Mouse (Mus musculus) layer of hippocampus, postnatal 36 days (tissue): Measurements from ENCODE around the gene Tube1. TPM values are rescaled to one million over a fixed set of nuclear protein-coding genes. Genes with fewer than 3 reads are reported as not detected.
"Not testable (repeated sequence)": the region's sequence is repeated elsewhere in the genome, so short reads cannot be mapped to it uniquely, and the experiment has no call there.

Experiments
- DNase-seq, 2 experiments: peaks; one replicate each; pipeline ENCODE4 v3.0.0; 2022
- total RNA-seq, 2 experiments: library from RNA; stranded (reverse); gene quantifications; 2 replicates each; pipeline ENCODE4 v1.2.3; 2021

Gene Tube1
- total RNA-seq, 2 experiments from 2014 or later, result 2.8 TPM

- DNase-seq, result no peak
Measured at GRCm38 (mm10) chr10:39169642-39170041, 35.9 kb downstream of the Tube1 start.

- peak; percentile 73 to 75 for DNase-seq
Measured at GRCm38 (mm10) chr10:39170181-39170580, 36.4 kb downstream of the Tube1 start.

- DNase-seq, result no peak
Measured at GRCm38 (mm10) chr10:39170706-39171105, 36.9 kb downstream of the Tube1 start.

GRCm38 (mm10) chr10:39171134-39171533 lies 37.4 kb downstream of the Tube1 start:
- peak; percentile 89 to 91 for DNase-seq

GRCm38 (mm10) chr10:39171603-39172539 lies 38.1 kb downstream of the Tube1 start:
- DNase-seq, result peak; percentile 86 to 89

- no peak for DNase-seq
Measured at GRCm38 (mm10) chr10:39172540-39172931, 38.8 kb downstream of the Tube1 start.

- no peak for DNase-seq
Measured at GRCm38 (mm10) chr10:39173077-39173476, 39.3 kb downstream of the Tube1 start.

GRCm38 (mm10) chr10:39176981-39177380 lies 43.2 kb downstream of the Tube1 start:
- DNase-seq, result no peak

GRCm38 (mm10) chr10:39184864-39185544 lies 51.2 kb downstream of the Tube1 start:
- peak; percentile 39 to 48 for DNase-seq

GRCm38 (mm10) chr10:39185545-39185906 lies 51.8 kb downstream of the Tube1 start:
- DNase-seq, result no peak

GRCm38 (mm10) chr10:39192673-39193072 lies 58.9 kb downstream of the Tube1 start:
- DNase-seq, result no peak

- DNase-seq, result not testable (repeated sequence)
Measured at GRCm38 (mm10) chr10:39198216-39198615, 64.4 kb downstream of the Tube1 start.

Other genes with a start within 250 kb of the Tube1 start
- 1 to 10 TPM; 3.6 to 4.5 TPM for gene Lama4, start 168.5 kb upstream of the Tube1 start, total RNA-seq
- 10 to 100 TPM; 12.3 to 13.0 TPM for gene Fam229b, start 62 bp upstream of the Tube1 start, total RNA-seq
- under 1 TPM in 1 of 2 experiments, not detected in 1; 0.28 TPM for gene Ccn6, start 29.8 kb downstream of the Tube1 start, total RNA-seq
- gene Fyn, start 234.9 kb downstream of the Tube1 start, total RNA-seq, result 100 to 1,000 TPM; 137 to 141 TPM